Mouse (Mus musculus): ENCODE results near the gene Gm9837.

- TF ChIP-seq POLR2A (IDR thresholded peaks at IDR 0.05; ENCODE audit: insufficient read depth, low read depth, low read length), result no peak
- TF ChIP-seq EP300 (IDR thresholded peaks at IDR 0.05; ENCODE audit: insufficient read depth, low read depth, low read length), result no peak
- TF ChIP-seq CTCF (IDR thresholded peaks at IDR 0.05), result no peak
These were observed 20.1 kb downstream of the Gm9837 start for GRCm38 (mm10) chr11:53450070-53450705.
